Mouse (Mus musculus): ENCODE data around the gene Mgmt. TPM values are rescaled to one million over a fixed set of nuclear protein-coding genes. Genes with fewer than 3 reads are reported as not detected.

The Mgmt gene
- polyA plus RNA-seq, 1 experiment from 2014 or later = 6.1 TPM

GRCm38 (mm10) chr7:136865876-136866275, 28.5 kb upstream of the Mgmt start:
- no peaks in the 10 kb centered on the region for H3K9me3 ChIP-seq
- no peak overlapping the region for H3K4me3 ChIP-seq
- no peaks in the 10 kb centered on the region for H3K36me3 ChIP-seq
- WGBS = 91% methylated on average over 4 of the region's 4 CpGs
- H3K9ac ChIP-seq = no peak overlapping the region
- no peak overlapping the region for H3K27ac ChIP-seq
- H3K4me1 ChIP-seq = peaks cover 2% of the 10 kb centered on the region; the same call in 1 of the 2 replicates
- H3K27me3 ChIP-seq = peaks cover 7% of the 10 kb centered on the region; the same call in 1 of the 2 replicates
- no peak overlapping the region for H3K4me2 ChIP-seq
- no peak for ATAC-seq (ENCODE audit: insufficient number of reproducible peaks, low FRiP score, low TSS enrichment, low read depth)

GRCm38 (mm10) chr7:136866535-136866934, 27.9 kb upstream of the Mgmt start:
- Histone ChIP-seq H3K4me2 (no peak overlapping the region), H3K27me3 (peaks cover 11% of the 10 kb centered on the region), H3K27ac (no peak overlapping the region), H3K36me3 (no peaks in the 10 kb centered on the region), H3K9ac (no peak overlapping the region), H3K4me3 (no peak overlapping the region), H3K4me1 (peaks cover 2% of the 10 kb centered on the region; the same call in 1 of the 2 replicates), H3K9me3 (no peaks in the 10 kb centered on the region)
- 80% methylated on average over 4 of the region's 4 CpGs for WGBS
- no peak for ATAC-seq (ENCODE audit: insufficient number of reproducible peaks, low FRiP score, low TSS enrichment, low read depth)

GRCm38 (mm10) chr7:136871535-136871934, 22.9 kb upstream of the Mgmt start:
- no peak overlapping the region for H3K4me3 ChIP-seq
- H3K4me1 ChIP-seq = peaks cover 5% of the 10 kb centered on the region; the same call in 1 of the 2 replicates
- H3K9me3 ChIP-seq = no peaks in the 10 kb centered on the region
- H3K27me3 ChIP-seq = peaks cover 11% of the 10 kb centered on the region; the same call in 1 of the 2 replicates
- 63% methylated on average over 11 of the region's 11 CpGs for WGBS
- H3K27ac ChIP-seq = no peak overlapping the region
- H3K36me3 ChIP-seq = no peaks in the 10 kb centered on the region
- no peak overlapping the region for H3K9ac ChIP-seq
- ATAC-seq (ENCODE audit: insufficient number of reproducible peaks, low FRiP score, low TSS enrichment, low read depth) = no peak
- H3K4me2 ChIP-seq = no peak overlapping the region

- Histone ChIP-seq H3K27ac (no peak overlapping the region), H3K4me1 (peaks cover 5% of the 10 kb centered on the region; the same call in 1 of the 2 replicates), H3K4me2 (no peak overlapping the region), H3K36me3 (no peaks in the 10 kb centered on the region), H3K27me3 (peaks cover 8% of the 10 kb centered on the region; the same call in 1 of the 2 replicates), H3K9me3 (no peaks in the 10 kb centered on the region), H3K9ac (no peak overlapping the region), H3K4me3 (no peak overlapping the region)
- 11% methylated on average over 8 of the region's 8 CpGs for WGBS
- ATAC-seq (ENCODE audit: insufficient number of reproducible peaks, low FRiP score, low TSS enrichment, low read depth) = no peak
These were observed 22.4 kb upstream of the Mgmt start for GRCm38 (mm10) chr7:136872059-136872458.

- WGBS = 44% methylated on average over 1 of the region's 1 CpGs
- peaks cover 7% of the 10 kb centered on the region; the same call in 1 of the 2 replicates for H3K27me3 ChIP-seq
- no peaks in the 10 kb centered on the region for H3K9me3 ChIP-seq
- no peak overlapping the region for H3K4me2 ChIP-seq
- H3K4me3 ChIP-seq = no peak overlapping the region
- no peak for ATAC-seq (ENCODE audit: insufficient number of reproducible peaks, low FRiP score, low TSS enrichment, low read depth)
- H3K9ac ChIP-seq = no peak overlapping the region
- H3K4me1 ChIP-seq = peaks cover 5% of the 10 kb centered on the region; the same call in 1 of the 2 replicates
- no peak overlapping the region for H3K27ac ChIP-seq
- H3K36me3 ChIP-seq = no peaks in the 10 kb centered on the region
These were observed 20.0 kb upstream of the Mgmt start for GRCm38 (mm10) chr7:136874396-136874795.

- Histone ChIP-seq H3K9ac (no peak overlapping the region), H3K9me3 (no peaks in the 10 kb centered on the region), H3K27me3 (no peaks in the 10 kb centered on the region), H3K4me3 (no peak overlapping the region), H3K36me3 (no peaks in the 10 kb centered on the region), H3K4me1 (no peaks in the 10 kb centered on the region), H3K27ac (no peak overlapping the region), H3K4me2 (no peak overlapping the region)
- WGBS = 86% methylated on average over 4 of the region's 4 CpGs
- no peak for ATAC-seq (ENCODE audit: insufficient number of reproducible peaks, low FRiP score, low TSS enrichment, low read depth)
These were observed 14.0 kb upstream of the Mgmt start for GRCm38 (mm10) chr7:136880386-136880785.

GRCm38 (mm10) chr7:136888161-136888560, 6.3 kb upstream of the Mgmt start:
- Histone ChIP-seq H3K4me3 (no peak overlapping the region), H3K9ac (no peak overlapping the region), H3K36me3 (no peaks in the 10 kb centered on the region), H3K4me2 (no peak overlapping the region), H3K27ac (no peak overlapping the region), H3K4me1 (no peaks in the 10 kb centered on the region), H3K9me3 (no peaks in the 10 kb centered on the region), H3K27me3 (no peaks in the 10 kb centered on the region)
- WGBS = 65% methylated on average over 6 of the region's 6 CpGs
- ATAC-seq (ENCODE audit: insufficient number of reproducible peaks, low FRiP score, low TSS enrichment, low read depth) = no peak

- no peak overlapping the region for H3K9ac ChIP-seq
- no peaks in the 10 kb centered on the region for H3K9me3 ChIP-seq
- no peak overlapping the region for H3K27ac ChIP-seq
- no peak for ATAC-seq (ENCODE audit: insufficient number of reproducible peaks, low FRiP score, low TSS enrichment, low read depth)
- no peak overlapping the region for H3K4me2 ChIP-seq
- no peaks in the 10 kb centered on the region for H3K27me3 ChIP-seq
- no peak overlapping the region for H3K4me3 ChIP-seq
- H3K4me1 ChIP-seq = peaks cover 14% of the 10 kb centered on the region
- no peaks in the 10 kb centered on the region for H3K36me3 ChIP-seq
- WGBS = 89% methylated on average over 1 of the region's 1 CpGs
These were observed 942 bp downstream of the Mgmt start for GRCm38 (mm10) chr7:136895356-136895755.

- H3K4me2 ChIP-seq = no peak overlapping the region
- H3K27ac ChIP-seq = no peak overlapping the region
- no peak overlapping the region for H3K9ac ChIP-seq
- WGBS = 91% methylated on average over 7 of the region's 7 CpGs
- no peak for ATAC-seq (ENCODE audit: insufficient number of reproducible peaks, low FRiP score, low TSS enrichment, low read depth)
- H3K4me3 ChIP-seq = no peak overlapping the region
- H3K9me3 ChIP-seq = no peaks in the 10 kb centered on the region
- no peaks in the 10 kb centered on the region for H3K36me3 ChIP-seq
- peaks cover 14% of the 10 kb centered on the region for H3K4me1 ChIP-seq
- no peaks in the 10 kb centered on the region for H3K27me3 ChIP-seq
These were observed 1.4 kb downstream of the Mgmt start for GRCm38 (mm10) chr7:136895851-136896250.

- no peaks in the 10 kb centered on the region for H3K27me3 ChIP-seq
- H3K4me3 ChIP-seq = no peak overlapping the region
- H3K9ac ChIP-seq = no peak overlapping the region
- H3K4me1 ChIP-seq = peaks cover 14% of the 10 kb centered on the region
- no peak overlapping the region for H3K4me2 ChIP-seq
- no peak overlapping the region for H3K27ac ChIP-seq
- H3K9me3 ChIP-seq = no peaks in the 10 kb centered on the region
- WGBS = 61% methylated on average over 1 of the region's 1 CpGs
- no peak for ATAC-seq (ENCODE audit: insufficient number of reproducible peaks, low FRiP score, low TSS enrichment, low read depth)
- H3K36me3 ChIP-seq = no peaks in the 10 kb centered on the region
These were observed 3.1 kb downstream of the Mgmt start for GRCm38 (mm10) chr7:136897481-136897880.

- ATAC-seq (ENCODE audit: insufficient number of reproducible peaks, low FRiP score, low TSS enrichment, low read depth) = no peak
- Histone ChIP-seq H3K4me1 (peaks cover 14% of the 10 kb centered on the region), H3K27me3 (no peaks in the 10 kb centered on the region), H3K27ac (no peak overlapping the region), H3K36me3 (no peaks in the 10 kb centered on the region), H3K4me3 (no peak overlapping the region), H3K9ac (no peak overlapping the region), H3K4me2 (no peak overlapping the region), H3K9me3 (no peaks in the 10 kb centered on the region)
- 68% methylated on average over 4 of the region's 4 CpGs for WGBS
These were observed 3.6 kb downstream of the Mgmt start for GRCm38 (mm10) chr7:136898005-136898404.

GRCm38 (mm10) chr7:136908616-136909144, 14.3 kb downstream of the Mgmt start:
- no peaks in the 10 kb centered on the region for H3K27me3 ChIP-seq
- 93% methylated on average over 11 of the region's 11 CpGs for WGBS
- peaks cover 8% of the 10 kb centered on the region for H3K4me1 ChIP-seq
- no peak overlapping the region for H3K4me2 ChIP-seq
- no peak overlapping the region for H3K4me3 ChIP-seq
- H3K9ac ChIP-seq = no peak overlapping the region
- H3K9me3 ChIP-seq = no peaks in the 10 kb centered on the region
- no peak for ATAC-seq (ENCODE audit: insufficient number of reproducible peaks, low FRiP score, low TSS enrichment, low read depth)
- H3K27ac ChIP-seq = no peak overlapping the region
- H3K36me3 ChIP-seq = no peaks in the 10 kb centered on the region

- no peak for ATAC-seq (ENCODE audit: insufficient number of reproducible peaks, low FRiP score, low TSS enrichment, low read depth)
- H3K27me3 ChIP-seq = no peaks in the 10 kb centered on the region
- H3K27ac ChIP-seq = no peak overlapping the region
- H3K4me1 ChIP-seq = peaks cover 11% of the 10 kb centered on the region
- H3K36me3 ChIP-seq = no peaks in the 10 kb centered on the region
- no peak overlapping the region for H3K4me2 ChIP-seq
- H3K9ac ChIP-seq = no peak overlapping the region
- no peak overlapping the region for H3K4me3 ChIP-seq
- WGBS = 91% methylated on average over 4 of the region's 4 CpGs
- no peaks in the 10 kb centered on the region for H3K9me3 ChIP-seq
These were observed 18.5 kb downstream of the Mgmt start for GRCm38 (mm10) chr7:136912901-136913300.

Data from limb, embryonic 15.5 days (tissue).